Comparison of ENCODE assay signal across 28 mouse cellular contexts in the genomic region with DNA sequence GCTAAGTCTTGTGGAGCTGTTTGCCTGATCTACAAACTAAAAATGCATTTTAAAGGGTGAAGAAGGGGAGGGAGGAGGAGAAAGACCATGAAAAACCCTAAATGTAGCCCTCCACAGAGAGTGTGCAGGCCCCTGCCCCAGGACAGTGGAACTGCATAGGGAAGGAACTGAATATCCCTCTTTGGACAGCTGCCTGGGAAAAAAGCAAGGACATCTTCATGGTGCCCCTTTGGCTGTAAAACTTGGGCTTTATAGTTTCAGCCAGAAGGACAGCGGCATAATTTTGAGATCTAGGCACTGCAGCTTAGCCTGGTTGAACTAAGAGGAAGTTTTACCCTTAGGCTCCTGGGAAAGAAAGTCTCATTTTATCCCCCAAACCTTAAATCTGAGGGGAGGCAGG. TPM values are rescaled to one million over a fixed set of nuclear protein-coding genes. Genes with fewer than 3 reads are reported as not detected.
DNase-seq lines count a peak whose midpoint lies in the region; ATAC-seq lines count a peak whose summit lies in the region.
"Had no signal": no experiment of that assay in that cellular context is flagged by ENCODE, and none has a peak within 500 bp of the region (broad histone marks: within the 10 kb centered on the region; RNA-seq: fewer than 3 reads in every experiment).

No protein-coding gene starts in this region.

- H3K9ac ChIP-seq in midbrain, embryonic 14.5 days (replicated peaks; ENCODE audit: low read length): no peak overlapping the region

- ATAC-seq in midbrain, embryonic 14.5 days (ENCODE audit: low FRiP score, low TSS enrichment): no peak
- ATAC-seq: activated CD4-positive, CD25-positive, alpha-beta regulatory T cell, adult 4 months; CD4-positive, CD25-positive, alpha-beta regulatory T cell, adult 4 months; Patski had no signal

- H3K9me3 ChIP-seq in midbrain, embryonic 10.5 days (replicated peaks): no peaks in the 10 kb centered on the region
- H3K9me3 ChIP-seq in midbrain, embryonic 14.5 days (ENCODE audit: control insufficient read depth, low read length): no peaks in the 10 kb centered on the region

- no peak overlapping the region for H3K4me2 ChIP-seq in midbrain, embryonic 14.5 days (ENCODE audit: low read length)

- no peaks in the 10 kb centered on the region for H3K27me3 ChIP-seq in midbrain, embryonic 10.5 days (ENCODE audit: low read depth, poor library complexity, severe bottlenecking)
- H3K27me3 ChIP-seq in midbrain, embryonic 14.5 days (ENCODE audit: control insufficient read depth, insufficient read depth, low read length): no peaks in the 10 kb centered on the region
- H3K27me3 ChIP-seq: Patski had no signal

- no peaks in the 10 kb centered on the region for H3K36me3 ChIP-seq in midbrain, embryonic 10.5 days
- no peaks in the 10 kb centered on the region for H3K36me3 ChIP-seq in midbrain, embryonic 14.5 days (ENCODE audit: control insufficient read depth, insufficient read depth, low read length)
- H3K36me3 ChIP-seq: G1E had no signal

- H3K27ac ChIP-seq in midbrain, embryonic 10.5 days (replicated peaks): peak overlapping the region; percentile 33; the same call in 1 of the 2 replicates
- no peak overlapping the region for H3K27ac ChIP-seq in midbrain, embryonic 14.5 days (replicated peaks; ENCODE audit: low read depth, low read length)

- peak; percentile 47 to 82 for DNase-seq in adrenal gland, adult (ENCODE audit: inconsistent age in 2 of 2, low spot score in 1 of 2)
- DNase-seq in adrenal gland, adult 8-10 months: no peak
- DNase-seq in adrenal gland, adult 2 months: peak; percentile 42
- DNase-seq in adrenal gland, postnatal 25 days: no peak
- peak; percentile 51 for DNase-seq in adrenal gland, postnatal 14 days
- DNase-seq in adrenal gland, postnatal 4 days (ENCODE audit: low spot score in 2 of 2): no peak
- no peak for DNase-seq in midbrain, embryonic 10.5 days (ENCODE audit: low spot score)
- DNase-seq in midbrain, embryonic 14.5 days: no peak
- DNase-seq: adrenal gland, postnatal 10 days; B cell, adult 2 months; cerebellum, adult 11 months; cerebellum, adult 11-12 months; cerebellum, adult 18-20 months; cerebellum, adult 2 months; cerebellum, adult 8-10 months; cerebellum, adult 9-10 months; cerebellum, adult 9-11 months; cerebellum, postnatal 10 days had no signal

- H3K4me3 ChIP-seq in midbrain, embryonic 10.5 days: no peak overlapping the region
- H3K4me3 ChIP-seq in midbrain, embryonic 14.5 days (replicated peaks; ENCODE audit: low read depth, low read length): no peak overlapping the region

- 91% methylated on average over 1 of the region's 1 CpGs for WGBS in midbrain, embryonic 10.5 days
- 87% methylated on average over 1 of the region's 1 CpGs for whole genome bisulfite sequencing in midbrain, embryonic 14.5 days

- peaks cover 8% of the 10 kb centered on the region; the same call in 1 of the 2 replicates for H3K4me1 ChIP-seq in midbrain, embryonic 10.5 days
- H3K4me1 ChIP-seq in midbrain, embryonic 14.5 days (ENCODE audit: control insufficient read depth, insufficient read depth, low read length): no peaks in the 10 kb centered on the region

RNA-seq across cellular contexts. Expression of a gene that starts 7.8 kb away (rescaled TPM):
- not detected for total RNA-seq in adrenal gland, adult 8-10 months (2022)
- total RNA-seq in adrenal gland, adult 2 months (2021): not detected
- polyA plus RNA-seq in adrenal gland, adult 2 months (2012; rRNA removed): 0.22 TPM in 1 of 2 replicates, not detected in the other
- total RNA-seq in adrenal gland, postnatal 25 days (2021): not detected in 2 replicates
- total RNA-seq in adrenal gland, postnatal 14 days (2021): not detected in 2 replicates
- total RNA-seq in adrenal gland, postnatal 4 days (2021): not detected
- polyA plus RNA-seq in midbrain, embryonic 10.5 days (2016; fragmentation: Nextera tagmentation; extraction: Ambion mirVana): 52.7 and 54.9 TPM in 2 replicates
- polyA plus RNA-seq in midbrain, embryonic 14.5 days (2014; fragmentation: Nextera tagmentation; extraction: Ambion mirVana): 8.9 and 15.9 TPM in 2 replicates
- total RNA-seq: adrenal gland, adult 18-20 months; adrenal gland, postnatal 10 days; adrenal gland, postnatal 36 days; CH12.LX; ES-E14; MEL had no signal
- polyA plus RNA-seq: activated CD4-positive, CD25-positive, alpha-beta regulatory T cell, adult 4 months; C2C12; CD4-positive, CD25-positive, alpha-beta regulatory T cell, adult 4 months; G1E; Patski had no signal

RNA-seq across cellular contexts. Expression of a gene that starts 52.8 kb away (rescaled TPM):
- 1 to 10 TPM in 1 of 4 experiments, under 1 TPM in 3; 0.74 to 1.5 (median 0.83) TPM for total RNA-seq in adrenal gland, adult 8-10 months (2022)
- total RNA-seq in adrenal gland, adult 2 months (2021): 1 to 10 TPM; 1.2 to 2.0 TPM
- 6.3 and 8.2 TPM in 2 replicates for polyA plus RNA-seq in adrenal gland, adult 2 months (2012; rRNA removed)
- total RNA-seq in adrenal gland, postnatal 25 days (2021): 0.85 and 1.4 TPM in 2 replicates
- 1.1 and 2.2 TPM in 2 replicates for total RNA-seq in adrenal gland, postnatal 14 days (2021)
- total RNA-seq in adrenal gland, postnatal 4 days (2021): 1 to 10 TPM; 2.5 to 5.2 TPM
- polyA plus RNA-seq in midbrain, embryonic 10.5 days (2016; fragmentation: Nextera tagmentation; extraction: Ambion mirVana): 0.53 and 0.83 TPM in 2 replicates
- polyA plus RNA-seq in midbrain, embryonic 14.5 days (2014; fragmentation: Nextera tagmentation; extraction: Ambion mirVana): 0.39 and 0.46 TPM in 2 replicates
- total RNA-seq: MEL had no signal
- polyA plus RNA-seq: G1E had no signal

Comparison
In these comparisons a context has a peak if more than half of its experiments do, and no peak if none do; other contexts are left out.
1. DNase-seq: peak in adrenal gland, adult (2 of 2), adrenal gland, adult 2 months (single experiment) and adrenal gland, postnatal 14 days (single experiment); none in adrenal gland, adult 8-10 months (single experiment), adrenal gland, postnatal 25 days (single experiment), adrenal gland, postnatal 4 days (0 of 2), midbrain, embryonic 10.5 days (single experiment) and midbrain, embryonic 14.5 days (single experiment).